Mouse (Mus musculus) heart, embryonic 15.5 days (tissue): ENCODE data around the gene Tmem147. TPM values are rescaled to one million over a fixed set of nuclear protein-coding genes. Genes with fewer than 3 reads are reported as not detected.

ENCODE experiments used
- ATAC-seq: fragments of 200-750 bp; cut with Nextera tagmentation; replicated peaks from 2 replicates; pipeline ENCODE4 v1.8.0; 2017; ENCODE audit warnings: low read depth, moderate TSS enrichment; ENCODE audit not compliant: insufficient number of reproducible peaks, insufficient read depth, low FRiP score
- H3K27ac ChIP-seq: fragments of 300-500 bp; sonication (generic); 2 replicates; pipeline ENCODE4 v1.5.1; 2015; ENCODE audit warnings: mild to moderate bottlenecking, inconsistent platforms
- H3K27me3 ChIP-seq: fragments of 300-500 bp; sonication (generic); 2 replicates; pipeline ENCODE4 v1.6.1; 2015; ENCODE audit warnings: inconsistent platforms
- H3K36me3 ChIP-seq: fragments of 300-500 bp; sonication (generic); 2 replicates; pipeline ENCODE4 v1.6.1; 2015; ENCODE audit warnings: mild to moderate bottlenecking, inconsistent platforms
- H3K4me1 ChIP-seq: fragments of 300-500 bp; sonication (generic); replicated peaks from 2 replicates; pipeline ENCODE4 v1.6.1; 2015; ENCODE audit warnings: inconsistent platforms
- H3K4me2 ChIP-seq: fragments of 300-500 bp; sonication (generic); 2 replicates; pipeline ENCODE4 v1.6.1; 2015; ENCODE audit warnings: inconsistent platforms, mild to moderate bottlenecking, moderate library complexity
- H3K4me3 ChIP-seq: fragments of 300-500 bp; sonication (generic); 2 replicates; pipeline ENCODE4 v1.5.1; 2015; ENCODE audit warnings: mild to moderate bottlenecking, inconsistent platforms
- H3K9ac ChIP-seq: fragments of 300-500 bp; sonication (generic); 2 replicates; pipeline ENCODE4 v1.6.1; 2015; ENCODE audit warnings: mild to moderate bottlenecking, inconsistent platforms
- H3K9me3 ChIP-seq: fragments of 300-500 bp; sonication (generic); replicated peaks from 2 replicates; pipeline ENCODE4 v1.6.1; 2016; ENCODE audit warnings: inconsistent platforms
- WGBS: fragments of 180-500 bp; shearing (Covaris S2); methylation state at CpG from one replicate; pipeline ENCODE4 v1.1.7; 2015; ENCODE audit warnings: mixed read lengths; 5-methylcytosine and 5-hydroxymethylcytosine counted together
- polyA plus RNA-seq: library from polyadenylated mRNA; unstranded; fragments of >200 nt; fragmentation: Nextera tagmentation; extraction: Ambion mirVana; gene quantifications from 2 replicates; pipeline ENCODE4 v1.2.1, GENCODE M21; 2015

Tmem147 gene
- polyA plus RNA-seq, 1 experiment from 2014 or later, result 167 TPM

- H3K4me2 ChIP-seq, result no peak overlapping the region
- H3K27ac ChIP-seq, result no peak overlapping the region
- no peaks in the 10 kb centered on the region for H3K36me3 ChIP-seq
- H3K9me3 ChIP-seq, result no peaks in the 10 kb centered on the region
- peaks cover 5% of the 10 kb centered on the region; the same call in 1 of the 2 replicates for H3K4me1 ChIP-seq
- H3K9ac ChIP-seq, result no peak overlapping the region
- no peaks in the 10 kb centered on the region; the same call in 1 of the 2 replicates for H3K27me3 ChIP-seq
- ATAC-seq, result no peak
- 70% methylated on average over 2 of the region's 2 CpGs for WGBS
- no peak overlapping the region for H3K4me3 ChIP-seq
Measured at GRCm38 (mm10) chr7:30683425-30683824, 45.9 kb downstream of the Tmem147 start.

DNA sequence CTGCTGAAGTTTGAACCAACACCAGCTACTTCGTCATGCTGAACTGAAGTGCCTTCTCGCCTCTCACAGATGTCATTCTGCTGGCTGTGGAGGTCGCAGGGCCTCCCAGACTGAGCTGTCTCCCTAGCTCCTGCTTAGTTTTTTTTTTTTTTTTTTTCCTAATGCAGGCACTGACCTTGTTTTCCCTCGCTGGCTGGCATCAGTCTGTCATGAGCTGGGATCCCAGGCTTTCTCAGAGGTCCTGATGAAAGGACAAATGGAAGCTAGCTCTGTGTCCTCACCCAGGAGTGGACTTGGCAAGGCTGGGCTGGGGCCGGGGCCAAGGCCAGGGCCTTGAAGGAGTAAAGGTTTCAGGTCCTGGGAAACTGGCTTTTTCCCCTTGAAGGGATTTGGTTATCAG lies 47.4 kb downstream of the Tmem147 start:
- no peaks in the 10 kb centered on the region for H3K9me3 ChIP-seq
- no peak for ATAC-seq
- WGBS, result 41% methylated on average over 5 of the region's 5 CpGs

GRCm38 (mm10) chr7:30678263-30678975 lies 50.9 kb downstream of the Tmem147 start:
- H3K9ac ChIP-seq, result no peak overlapping the region
- ATAC-seq, result no peak
- H3K4me1 ChIP-seq, result peaks cover 5% of the 10 kb centered on the region; the same call in 1 of the 2 replicates
- no peaks in the 10 kb centered on the region for H3K27me3 ChIP-seq
- H3K27ac ChIP-seq, result no peak overlapping the region
- no peaks in the 10 kb centered on the region for H3K9me3 ChIP-seq
- 47% methylated on average over 5 of the region's 5 CpGs for WGBS
- no peak overlapping the region for H3K4me3 ChIP-seq
- no peaks in the 10 kb centered on the region for H3K36me3 ChIP-seq
- no peak overlapping the region for H3K4me2 ChIP-seq

More for the DNA sequence above, 47.4 kb downstream of the Tmem147 start:
- Histone ChIP-seq H3K36me3 (no peaks in the 10 kb centered on the region), H3K27me3 (no peaks in the 10 kb centered on the region), H3K4me3 (no peak overlapping the region), H3K9ac (no peak overlapping the region), H3K27ac (no peak overlapping the region), H3K4me1 (peaks cover 5% of the 10 kb centered on the region; the same call in 1 of the 2 replicates), H3K4me2 (no peak overlapping the region)

Other genes starting within 250 kb of the Tmem147 start
- 0.15 and 0.74 TPM in 2 replicates for gene Prodh2, start 235.9 kb downstream of the Tmem147 start, polyA plus RNA-seq
- gene Arhgap33, start 194.5 kb downstream of the Tmem147 start, polyA plus RNA-seq, result 6.2 and 8.1 TPM in 2 replicates
- gene Hspb6, start 177.4 kb downstream of the Tmem147 start, polyA plus RNA-seq, result 155 and 176 TPM in 2 replicates
- gene Proser3, start 177.2 kb downstream of the Tmem147 start, polyA plus RNA-seq, result 8.0 and 9.4 TPM in 2 replicates
- 32.7 and 33.1 TPM in 2 replicates for gene Lin37, start 169.7 kb downstream of the Tmem147 start, polyA plus RNA-seq
- gene U2af1l4, start 166.2 kb downstream of the Tmem147 start, polyA plus RNA-seq, result 90.0 and 97.8 TPM in 2 replicates
- 8.4 and 10.8 TPM in 2 replicates for gene Gm49396, start 166.2 kb downstream of the Tmem147 start, polyA plus RNA-seq
- 104 and 106 TPM in 2 replicates for gene Psenen, start 165.9 kb downstream of the Tmem147 start, polyA plus RNA-seq
- gene Igflr1, start 164.1 kb downstream of the Tmem147 start, polyA plus RNA-seq, result 3.7 and 4.0 TPM in 2 replicates
- gene Kmt2b, start 140.8 kb downstream of the Tmem147 start, polyA plus RNA-seq, result 4.2 and 4.4 TPM in 2 replicates
- gene Zbtb32, start 130.6 kb downstream of the Tmem147 start, polyA plus RNA-seq, result 0.14 and 0.23 TPM in 2 replicates
- 0.43 and 1.4 TPM in 2 replicates for gene Upk1a, start 116.7 kb downstream of the Tmem147 start, polyA plus RNA-seq
- gene Cox6b1, start 103.4 kb downstream of the Tmem147 start, polyA plus RNA-seq, result 1,740 and 2,396 TPM in 2 replicates
- gene Etv2, start 93.7 kb downstream of the Tmem147 start, polyA plus RNA-seq, result not detected in 2 replicates
- gene Rbm42, start 79.2 kb downstream of the Tmem147 start, polyA plus RNA-seq, result 73.7 and 92.8 TPM in 2 replicates
- 23.4 and 33.8 TPM in 2 replicates for gene Haus5, start 64.5 kb downstream of the Tmem147 start, polyA plus RNA-seq
- gene Pmis2, start 57.9 kb downstream of the Tmem147 start, polyA plus RNA-seq, result not detected in 2 replicates
- gene 2200002J24Rik, start 30.6 kb downstream of the Tmem147 start, polyA plus RNA-seq, result 1.0 and 1.4 TPM in 2 replicates
- gene Atp4a, start 17.3 kb downstream of the Tmem147 start, polyA plus RNA-seq, result 0.37 and 0.62 TPM in 2 replicates
- gene Gapdhs, start 14.1 kb upstream of the Tmem147 start, polyA plus RNA-seq, result 0.13 TPM in 1 of 2 replicates, not detected in the other
- gene Sbsn, start 21.9 kb upstream of the Tmem147 start, polyA plus RNA-seq, result 1.2 and 1.5 TPM in 2 replicates
- 2.8 and 3.6 TPM in 2 replicates for gene Dmkn, start 34.2 kb upstream of the Tmem147 start, polyA plus RNA-seq
- 3.8 and 6.4 TPM in 2 replicates for gene Krtdap, start 58.4 kb upstream of the Tmem147 start, polyA plus RNA-seq
- gene Ffar2, start 94.2 kb upstream of the Tmem147 start, polyA plus RNA-seq, result 0.20 and 0.44 TPM in 2 replicates
- 0.15 TPM in 1 of 2 replicates, not detected in the other for gene Ffar3, start 126.6 kb upstream of the Tmem147 start, polyA plus RNA-seq
- gene Ffar1, start 132.0 kb upstream of the Tmem147 start, polyA plus RNA-seq, result not detected in 2 replicates
- 0.06 TPM in 1 of 2 replicates, not detected in the other for gene Cd22, start 150.8 kb upstream of the Tmem147 start, polyA plus RNA-seq
- gene Mag, start 185.3 kb upstream of the Tmem147 start, polyA plus RNA-seq, result 0.14 and 0.29 TPM in 2 replicates
- not detected in 2 replicates for gene Hamp2, start 195.1 kb upstream of the Tmem147 start, polyA plus RNA-seq
- gene Hamp, start 214.5 kb upstream of the Tmem147 start, polyA plus RNA-seq, result not detected in 2 replicates
- gene Usf2, start 227.3 kb upstream of the Tmem147 start, polyA plus RNA-seq, result 13.1 and 16.2 TPM in 2 replicates
- gene Lsr, start 243.9 kb upstream of the Tmem147 start, polyA plus RNA-seq, result 7.0 and 18.9 TPM in 2 replicates
- 0.54 and 0.86 TPM in 2 replicates for gene Fam187b, start 244.2 kb upstream of the Tmem147 start, polyA plus RNA-seq